Mouse (Mus musculus): ENCODE measurements around the gene Pkd1. TPM values are rescaled to one million over a fixed set of nuclear protein-coding genes. Genes with fewer than 3 reads are reported as not detected.

Pkd1 gene
- total and polyA plus RNA-seq, 2 experiments from 2014 or later, result 16.0 to 87.9 TPM

- no peak for TF ChIP-seq CTCF (IDR thresholded peaks at IDR 0.05; ENCODE audit: low read depth)
- ATAC-seq (no peak), DNase-seq (ENCODE audit: low spot score) (no peak)
- peaks cover 26% of the 10 kb centered on the region for H3K4me1 ChIP-seq (ENCODE audit: insufficient read depth, low read length)
- H3K27me3 ChIP-seq (ENCODE audit: insufficient read depth, low read length), result no peaks in the 10 kb centered on the region
- peak overlapping the region; percentile 96 for H3K9ac ChIP-seq (replicated peaks; ENCODE audit: low read length)
- no peaks in the 10 kb centered on the region for H3K9me3 ChIP-seq (ENCODE audit: low read length)
- H3K4me3 ChIP-seq (ENCODE audit: low read length), result peak overlapping the region; percentile 85
- peak overlapping the region; percentile 90 for H3K4me2 ChIP-seq (ENCODE audit: low read depth, low read length)
- no peaks in the 10 kb centered on the region for H3K36me3 ChIP-seq (ENCODE audit: insufficient read depth, low read length)
- WGBS, result 40% methylated on average over 3 of the region's 3 CpGs
- H3K27ac ChIP-seq, result peak overlapping the region; percentile 99
Measured at GRCm38 (mm10) chr17:24551050-24551444, 1.4 kb downstream of the Pkd1 start.

DNA sequence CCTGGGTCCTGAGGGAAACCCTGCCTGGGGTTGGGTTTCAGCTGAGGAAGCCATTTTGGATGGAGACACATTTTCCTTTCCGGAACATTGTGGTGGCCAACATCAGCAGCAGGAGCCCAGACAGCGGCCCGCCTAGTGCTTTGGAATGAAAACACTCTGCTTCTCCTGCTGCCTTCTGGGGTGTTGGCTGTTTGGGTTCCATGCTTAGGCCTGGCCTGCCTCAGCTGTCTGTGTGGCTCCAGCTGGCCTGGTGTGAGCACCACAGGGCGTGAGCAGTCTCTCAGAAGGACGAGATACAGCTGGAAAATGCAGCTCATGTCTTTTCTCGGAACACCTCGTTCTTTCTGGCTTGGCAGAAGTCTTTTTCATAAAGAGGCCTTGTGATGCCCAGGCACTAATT lies 7.5 kb downstream of the Pkd1 start:
- Histone ChIP-seq H3K27me3 (ENCODE audit: insufficient read depth, low read length) (no peaks in the 10 kb centered on the region), H3K9ac (replicated peaks; ENCODE audit: low read length) (no peak overlapping the region), H3K36me3 (ENCODE audit: insufficient read depth, low read length) (no peaks in the 10 kb centered on the region), H3K9me3 (ENCODE audit: low read length) (no peaks in the 10 kb centered on the region), H3K4me1 (ENCODE audit: insufficient read depth, low read length) (peaks cover 27% of the 10 kb centered on the region), H3K27ac (peak overlapping the region; percentile 79; the same call in 1 of the 2 replicates), H3K4me3 (ENCODE audit: low read length) (no peak overlapping the region), H3K4me2 (ENCODE audit: low read depth, low read length) (no peak overlapping the region)
- DNase-seq (ENCODE audit: low spot score) (no peak), ATAC-seq (no peak)
- WGBS, result 82% methylated on average over 7 of the region's 7 CpGs
- TF ChIP-seq CTCF (IDR thresholded peaks at IDR 0.05; ENCODE audit: low read depth), result no peak

GRCm38 (mm10) chr17:24558600-24559099 lies 9.0 kb downstream of the Pkd1 start:
- 5% methylated on average over 4 of the region's 4 CpGs for WGBS
- TF ChIP-seq CTCF (IDR thresholded peaks at IDR 0.05; ENCODE audit: low read depth), result no peak
- no peak overlapping the region for H3K9ac ChIP-seq (replicated peaks; ENCODE audit: low read length)
- H3K4me2 ChIP-seq (ENCODE audit: low read depth, low read length), result 0 out of 2 replicates have a peak overlapping the region, but pooled peaks have one; percentile 7
- DNase-seq (ENCODE audit: low spot score) (peak; percentile 54), ATAC-seq (peak; percentile 77)
- H3K36me3 ChIP-seq (ENCODE audit: insufficient read depth, low read length), result no peaks in the 10 kb centered on the region
- no peaks in the 10 kb centered on the region for H3K9me3 ChIP-seq (ENCODE audit: low read length)
- H3K4me1 ChIP-seq (ENCODE audit: insufficient read depth, low read length), result peaks cover 19% of the 10 kb centered on the region; the same call in 1 of the 2 replicates
- H3K4me3 ChIP-seq (ENCODE audit: low read length), result no peak overlapping the region
- peak overlapping the region; percentile 79 for H3K27ac ChIP-seq
- H3K27me3 ChIP-seq (ENCODE audit: insufficient read depth, low read length), result no peaks in the 10 kb centered on the region

DNA sequence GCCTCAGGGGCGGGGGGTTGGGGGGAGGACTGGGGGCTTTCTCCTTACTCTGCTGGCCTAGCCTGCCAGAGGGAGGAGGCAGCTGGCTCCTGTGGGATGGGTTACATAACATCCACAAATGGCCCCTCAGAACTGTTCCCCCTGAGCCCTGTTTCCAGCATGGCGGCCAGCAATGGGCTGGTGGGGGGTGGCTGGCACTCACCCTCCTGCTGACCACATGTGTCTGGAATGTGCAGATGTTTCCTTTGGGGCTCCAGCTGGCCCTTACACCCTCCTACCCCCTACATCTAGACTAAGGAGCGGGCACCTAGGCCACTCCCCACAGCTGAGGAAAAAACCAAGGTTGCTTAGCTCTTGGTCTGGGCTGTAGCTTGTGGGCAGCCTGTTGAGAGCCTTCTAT lies 9.5 kb downstream of the Pkd1 start:
- no peak overlapping the region for H3K4me3 ChIP-seq (ENCODE audit: low read length)
- TF ChIP-seq CTCF (IDR thresholded peaks at IDR 0.05; ENCODE audit: low read depth), result no peak
- DNase-seq (ENCODE audit: low spot score), result no peak
- WGBS, result 33% methylated on average over 3 of the region's 3 CpGs
- no peaks in the 10 kb centered on the region for H3K36me3 ChIP-seq (ENCODE audit: insufficient read depth, low read length)
- no peaks in the 10 kb centered on the region for H3K27me3 ChIP-seq (ENCODE audit: insufficient read depth, low read length)
- H3K4me1 ChIP-seq (ENCODE audit: insufficient read depth, low read length), result peaks cover 19% of the 10 kb centered on the region; the same call in 1 of the 2 replicates
- H3K9ac ChIP-seq (replicated peaks; ENCODE audit: low read length), result no peak overlapping the region
- H3K9me3 ChIP-seq (ENCODE audit: low read length), result no peaks in the 10 kb centered on the region
- ATAC-seq, result peak; percentile 14; the same call in 1 of the 2 replicates
- 0 out of 2 replicates have a peak overlapping the region, but pooled peaks have one; percentile 7 for H3K4me2 ChIP-seq (ENCODE audit: low read depth, low read length)
- peak overlapping the region; percentile 79 for H3K27ac ChIP-seq

- no peak overlapping the region for H3K9ac ChIP-seq (replicated peaks; ENCODE audit: low read length)
- no peaks in the 10 kb centered on the region for H3K36me3 ChIP-seq (ENCODE audit: insufficient read depth, low read length)
- no peak overlapping the region for H3K4me3 ChIP-seq (ENCODE audit: low read length)
- WGBS, result 89% methylated on average over 5 of the region's 5 CpGs
- ATAC-seq (no peak), DNase-seq (ENCODE audit: low spot score) (no peak)
- no peak for TF ChIP-seq CTCF (IDR thresholded peaks at IDR 0.05; ENCODE audit: low read depth)
- peak overlapping the region; percentile 36; the same call in 1 of the 2 replicates for H3K27ac ChIP-seq
- H3K27me3 ChIP-seq (ENCODE audit: insufficient read depth, low read length), result no peaks in the 10 kb centered on the region
- H3K4me2 ChIP-seq (ENCODE audit: low read depth, low read length), result no peak overlapping the region
- peaks cover 19% of the 10 kb centered on the region; the same call in 1 of the 2 replicates for H3K4me1 ChIP-seq (ENCODE audit: insufficient read depth, low read length)
- no peaks in the 10 kb centered on the region for H3K9me3 ChIP-seq (ENCODE audit: low read length)
Measured at GRCm38 (mm10) chr17:24560301-24561028, 10.8 kb downstream of the Pkd1 start.

- Histone ChIP-seq H3K4me3 (ENCODE audit: low read length) (no peak overlapping the region), H3K36me3 (ENCODE audit: insufficient read depth, low read length) (no peaks in the 10 kb centered on the region), H3K9ac (replicated peaks; ENCODE audit: low read length) (no peak overlapping the region), H3K4me1 (ENCODE audit: insufficient read depth, low read length) (peaks cover 19% of the 10 kb centered on the region; the same call in 1 of the 2 replicates), H3K4me2 (ENCODE audit: low read depth, low read length) (no peak overlapping the region), H3K9me3 (ENCODE audit: low read length) (no peaks in the 10 kb centered on the region), H3K27ac (no peak overlapping the region), H3K27me3 (ENCODE audit: insufficient read depth, low read length) (no peaks in the 10 kb centered on the region)
- WGBS, result 97% methylated on average over 2 of the region's 2 CpGs
- ATAC-seq (no peak), DNase-seq (ENCODE audit: low spot score) (no peak)
- no peak for TF ChIP-seq CTCF (IDR thresholded peaks at IDR 0.05; ENCODE audit: low read depth)
Measured at GRCm38 (mm10) chr17:24561592-24561991, 12.0 kb downstream of the Pkd1 start.

- WGBS, result 83% methylated on average over 5 of the region's 5 CpGs
- Histone ChIP-seq H3K27me3 (ENCODE audit: insufficient read depth, low read length) (no peaks in the 10 kb centered on the region), H3K36me3 (ENCODE audit: insufficient read depth, low read length) (peaks cover 8% of the 10 kb centered on the region; the same call in 1 of the 2 replicates), H3K4me3 (ENCODE audit: low read length) (no peak overlapping the region), H3K9me3 (ENCODE audit: low read length) (no peaks in the 10 kb centered on the region), H3K27ac (no peak overlapping the region), H3K9ac (replicated peaks; ENCODE audit: low read length) (no peak overlapping the region), H3K4me2 (ENCODE audit: low read depth, low read length) (no peak overlapping the region), H3K4me1 (ENCODE audit: insufficient read depth, low read length) (peaks cover 10% of the 10 kb centered on the region; the same call in 1 of the 2 replicates)
- ATAC-seq, result no peak
- no peak for TF ChIP-seq CTCF (IDR thresholded peaks at IDR 0.05; ENCODE audit: low read depth)
- no peak for DNase-seq (ENCODE audit: low spot score)
Measured at GRCm38 (mm10) chr17:24563638-24564037, 14.0 kb downstream of the Pkd1 start.
